Mouse (Mus musculus): ENCODE data around the gene Ppp6r2.

GRCm38 (mm10) chr15:89285004-89285403 is 73.7 kb downstream of the Ppp6r2 start:
- no peak for TF ChIP-seq CTCF (IDR thresholded peaks at IDR 0.05; ENCODE audit: borderline replicate concordance, control insufficient read depth, extremely low read depth, insufficient read depth, low read length, poor library complexity)
- TF ChIP-seq POLR2A (IDR thresholded peaks at IDR 0.05; ENCODE audit: control insufficient read depth, extremely low read depth, insufficient read depth, low read length, poor library complexity) = no peak

Data from thymus, adult 2 months (tissue).